Mouse (Mus musculus) liver (tissue): Measurements from ENCODE around the gene Tacr3.

Experiments
- DNase-seq: peaks from one replicate; pipeline ENCODE4 v3.0.0-alpha.2; 2020; ENCODE audit warnings: mixed read lengths

The Tacr3 gene

GRCm38 (mm10) chr3:134828875-134829530 is at the start of gene Tacr3:
Gene Tacr3 (plus strand): TSS chr3:134829007.
- no peak for DNase-seq

GRCm38 (mm10) chr3:134828492-134828874 is 324 bp upstream of the Tacr3 start:
- no peak for DNase-seq

GRCm38 (mm10) chr3:134829531-134829921 is 719 bp downstream of the Tacr3 start:
- no peak for DNase-seq

DNA sequence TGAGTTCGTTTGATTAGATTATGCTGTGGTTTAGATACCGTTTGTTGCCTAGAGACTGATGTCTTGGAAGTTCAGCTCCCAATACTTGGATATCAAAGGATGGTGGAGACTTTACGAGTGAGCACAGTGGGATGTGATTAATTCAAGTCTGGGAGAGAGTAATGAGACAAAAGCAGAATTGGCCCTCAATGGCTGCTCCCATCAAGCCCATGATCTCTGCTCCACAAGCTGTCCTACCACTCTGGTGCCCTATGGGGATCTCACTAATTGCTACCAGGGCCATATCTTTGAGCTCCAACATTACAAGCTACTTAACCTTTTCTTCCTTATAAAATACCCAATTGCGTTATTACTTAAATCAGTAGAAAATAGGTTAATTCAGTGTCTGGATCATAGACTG is 22.5 kb downstream of the Tacr3 start:
- no peak for DNase-seq

GRCm38 (mm10) chr3:134877701-134878100 is 48.9 kb downstream of the Tacr3 start:
- DNase-seq, result no peak

DNA sequence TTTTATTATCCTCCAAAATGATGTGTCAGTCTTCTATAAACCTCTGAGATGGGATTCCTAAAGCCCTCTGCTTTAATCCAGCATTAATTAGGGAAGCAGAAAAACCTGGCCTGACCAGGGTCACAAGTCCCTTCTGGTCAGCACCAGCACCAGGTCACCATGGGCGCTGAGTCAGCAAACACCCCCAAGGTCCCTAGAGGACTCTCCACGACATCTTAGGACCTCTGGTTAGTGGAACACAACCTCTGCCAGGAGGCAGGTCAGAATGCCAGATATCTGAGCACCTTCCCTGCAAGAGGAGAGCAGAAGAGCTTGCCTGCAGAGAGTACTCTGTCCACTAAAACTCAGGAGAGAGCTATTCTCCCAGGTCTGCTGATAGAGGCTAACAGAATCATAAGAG is 67.0 kb downstream of the Tacr3 start:
- no peak for DNase-seq

- no peak for DNase-seq
Observed at GRCm38 (mm10) chr3:134908890-134909289, 80.1 kb downstream of the Tacr3 start.

- no peak for DNase-seq
Observed at GRCm38 (mm10) chr3:134934703-134935102, 105.9 kb downstream of the Tacr3 start.

DNA sequence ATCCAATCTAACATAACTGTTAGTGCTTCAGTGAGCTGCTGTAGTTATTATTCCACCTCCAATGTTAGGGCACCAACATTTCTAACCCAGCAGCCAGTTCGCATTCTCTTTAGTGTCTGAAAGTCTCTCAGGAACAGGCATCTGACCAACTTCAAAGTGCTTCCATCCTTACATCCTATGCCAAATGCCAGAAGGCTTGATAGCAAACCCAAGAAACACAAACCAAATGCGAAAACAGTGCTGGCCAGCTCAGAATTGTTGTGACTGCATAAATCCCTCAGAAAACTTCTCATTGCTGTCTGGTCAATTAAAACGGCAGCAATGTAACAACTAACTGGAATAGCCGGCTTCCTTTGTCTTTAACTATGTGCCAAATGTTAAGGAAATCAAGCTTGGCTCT is 106.7 kb downstream of the Tacr3 start:
- no peak for DNase-seq

GRCm38 (mm10) chr3:134963461-134963860 is 134.7 kb downstream of the Tacr3 start:
- DNase-seq, result peak; percentile 4

- no peak for DNase-seq
Observed at GRCm38 (mm10) chr3:134978902-134979301, 150.1 kb downstream of the Tacr3 start.

DNA sequence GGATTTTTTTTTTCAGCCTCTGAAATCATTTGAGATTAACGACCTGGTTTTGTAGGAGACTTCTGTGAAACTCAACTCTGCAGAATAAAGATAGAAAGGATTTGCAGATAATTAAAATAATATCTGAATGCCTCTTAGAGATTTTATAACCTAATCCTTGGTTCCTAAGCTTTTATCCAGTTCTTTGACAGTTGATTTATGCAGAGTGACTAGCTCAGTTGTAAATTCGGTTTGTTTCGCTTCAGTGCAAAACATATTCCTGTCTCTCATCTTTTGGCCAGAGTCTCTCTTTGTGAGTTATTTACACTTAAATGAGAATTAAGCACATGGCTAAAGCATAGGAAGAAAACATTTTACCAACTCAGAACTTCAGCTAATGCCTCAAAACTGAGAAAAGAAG is 151.3 kb downstream of the Tacr3 start:
- no peak for DNase-seq
